Comparison of ENCODE assay signal across 21 mouse cellular contexts in genomic region chr7:51093774-51094173, GRCm38 (mm10).
"Had no signal": no experiment of that assay in that cellular context is flagged by ENCODE, and none has a peak within 500 bp of the region (broad histone marks: within the 10 kb centered on the region; RNA-seq: fewer than 3 reads in every experiment).

No protein-coding gene starts in this region.

- H3K9me3 ChIP-seq: limb, embryonic 12.5 days; limb, embryonic 15.5 days; midbrain, embryonic 12.5 days; midbrain, embryonic 15.5 days; neural tube, embryonic 12.5 days; neural tube, embryonic 15.5 days had no signal

- H3K27ac ChIP-seq: layer of hippocampus, adult 2 months; limb, embryonic 12.5 days; limb, embryonic 15.5 days; liver, embryonic 14.5 days; macrophage; midbrain, embryonic 12.5 days; midbrain, embryonic 15.5 days; neural tube, embryonic 12.5 days; neural tube, embryonic 15.5 days; stomach, postnatal 0 days had no signal

- H3K4me2 ChIP-seq: limb, embryonic 12.5 days; limb, embryonic 15.5 days; liver, embryonic 11.5 days; lung, embryonic 14.5 days; midbrain, embryonic 12.5 days; midbrain, embryonic 15.5 days; neural tube, embryonic 12.5 days; neural tube, embryonic 15.5 days had no signal

- H3K4me1 ChIP-seq: limb, embryonic 12.5 days; limb, embryonic 15.5 days; midbrain, embryonic 12.5 days; midbrain, embryonic 15.5 days; neural tube, embryonic 12.5 days; neural tube, embryonic 15.5 days had no signal

- DNase-seq: kidney, adult 2 months; kidney, postnatal 14 days; left cerebral cortex, postnatal 4 days; liver, postnatal 0 days; lung, embryonic 14.5 days; right cerebral cortex, adult 18-20 months; right cerebral cortex, postnatal 14 days; thymus, postnatal 25 days had no signal

- H3K9ac ChIP-seq: limb, embryonic 12.5 days; limb, embryonic 15.5 days; liver, embryonic 14.5 days; liver, postnatal 0 days; lung, embryonic 14.5 days; midbrain, embryonic 12.5 days; midbrain, embryonic 15.5 days; neural tube, embryonic 12.5 days; neural tube, embryonic 15.5 days had no signal

- H3K36me3 ChIP-seq: limb, embryonic 12.5 days; limb, embryonic 15.5 days; midbrain, embryonic 12.5 days; midbrain, embryonic 15.5 days; neural tube, embryonic 12.5 days; neural tube, embryonic 15.5 days had no signal

- H3K27me3 ChIP-seq: limb, embryonic 12.5 days; limb, embryonic 15.5 days; midbrain, embryonic 12.5 days; midbrain, embryonic 15.5 days; neural tube, embryonic 12.5 days; neural tube, embryonic 15.5 days had no signal

- ATAC-seq: intestine, postnatal 0 days; liver, postnatal 0 days; lung, postnatal 0 days; midbrain, embryonic 15.5 days had no signal

- H3K4me3 ChIP-seq: layer of hippocampus, adult 2 months; limb, embryonic 12.5 days; limb, embryonic 15.5 days; midbrain, embryonic 12.5 days; midbrain, embryonic 15.5 days; neural tube, embryonic 12.5 days; neural tube, embryonic 15.5 days had no signal
